Mouse (Mus musculus) ovary, postnatal 10 days (tissue): ENCODE data around the gene Drd2.

Experiments
- DNase-seq: peaks from one replicate; pipeline ENCODE4 v3.0.0; 2022; ENCODE audit warnings: low spot score

Gene Drd2

DNA sequence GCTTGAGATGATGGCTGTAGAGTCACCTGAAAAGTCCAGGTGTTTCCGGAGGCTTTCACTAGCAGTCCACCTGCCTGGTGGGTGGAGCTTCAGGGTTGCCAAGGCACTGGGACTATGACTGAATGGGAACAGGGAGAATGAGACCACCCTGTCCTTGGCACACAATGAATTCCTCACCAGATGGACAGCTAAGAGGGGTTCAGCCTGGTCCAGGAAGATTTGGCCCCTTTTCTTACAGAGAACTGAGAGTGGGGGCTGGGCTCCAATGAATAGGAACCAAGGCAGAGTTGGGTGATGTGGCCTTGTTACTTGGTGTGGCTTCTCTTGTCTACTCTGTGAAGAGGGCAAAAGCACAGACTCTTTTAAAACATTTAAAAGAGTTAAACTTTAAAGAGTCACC, 112.0 kb downstream of the Drd2 start:
- no peak for DNase-seq

DNA sequence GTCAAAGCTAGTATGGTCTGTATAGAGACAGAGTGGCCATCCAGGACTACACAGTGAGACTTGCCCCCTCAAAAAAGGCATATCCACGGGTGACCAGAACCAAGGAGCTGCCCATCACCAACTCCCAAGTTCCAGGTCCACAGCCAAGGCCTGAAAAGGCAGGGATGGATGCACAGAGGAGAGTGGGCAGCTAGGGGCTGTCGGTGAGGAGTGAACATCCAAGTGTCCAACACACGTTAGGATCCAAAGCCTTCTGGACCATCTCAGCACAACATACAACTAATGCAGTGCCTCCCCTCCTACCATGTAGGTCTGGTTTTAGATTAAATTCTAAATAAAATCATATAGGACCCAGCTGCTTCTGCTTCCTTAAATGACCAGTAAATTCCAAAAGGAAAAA, 115.7 kb downstream of the Drd2 start:
- DNase-seq = no peak
